ENCODE assay signal across 8 mouse cellular contexts in genomic region chr1:152767749-152768488, GRCm38 (mm10). TPM values are rescaled to one million over a fixed set of nuclear protein-coding genes. Genes with fewer than 3 reads are reported as not detected.
A peak's percentile ranks its signal among the peaks of the same experiment; 100 is the strongest.
DNase-seq lines count a peak whose midpoint lies in the region; ATAC-seq lines count a peak whose summit lies in the region.

No protein-coding gene starts in this region.

- peak; percentile 34; the same call in 1 of the 2 replicates for ATAC-seq in heart, embryonic 12.5 days (ENCODE audit: insufficient number of reproducible peaks, low FRiP score)
- ATAC-seq in kidney, embryonic 16.5 days (ENCODE audit: low FRiP score, low TSS enrichment) = no peak

- peaks cover 33% of the 10 kb centered on the region for H3K36me3 ChIP-seq in heart, embryonic 12.5 days
- peaks cover 22% of the 10 kb centered on the region for H3K36me3 ChIP-seq in kidney, embryonic 16.5 days (ENCODE audit: insufficient read depth, low read length)

- H3K27ac ChIP-seq in heart, embryonic 12.5 days (ENCODE audit: poor library complexity, severe bottlenecking) = no peak overlapping the region
- H3K27ac ChIP-seq in kidney, embryonic 16.5 days (ENCODE audit: low read length) = no peak overlapping the region

- peaks cover 11% of the 10 kb centered on the region; the same call in 1 of the 2 replicates for H3K27me3 ChIP-seq in heart, embryonic 12.5 days (replicated peaks)
- H3K27me3 ChIP-seq in kidney, embryonic 16.5 days (ENCODE audit: insufficient read depth, low read length) = peaks cover 9% of the 10 kb centered on the region

- H3K9me3 ChIP-seq in heart, embryonic 12.5 days (replicated peaks) = no peaks in the 10 kb centered on the region
- H3K9me3 ChIP-seq in kidney, embryonic 16.5 days (ENCODE audit: low read length) = no peaks in the 10 kb centered on the region

- H3K9ac ChIP-seq in heart, embryonic 12.5 days = no peak overlapping the region
- no peak overlapping the region for H3K9ac ChIP-seq in kidney, embryonic 16.5 days (replicated peaks; ENCODE audit: low read length)

- 8% methylated on average over 5 of the region's 5 CpGs for WGBS in heart, embryonic 12.5 days
- WGBS in kidney, embryonic 16.5 days = 6% methylated on average over 5 of the region's 5 CpGs

- peak; percentile 90 for DNase-seq in CD4-positive, CD25-positive, alpha-beta regulatory T cell, adult 2 months (ENCODE audit: low read depth, low spot score)
- peak; percentile 86 for DNase-seq in c-Kit-negative CD71-positive TER-119-positive erythroid progenitor cells, embryonic 14.5 days (ENCODE audit: low read depth, low spot score)
- peak; percentile 25 for DNase-seq in fat pad, adult 2 months (ENCODE audit: extremely low read depth, low read depth, low spot score)
- peak; percentile 89 for DNase-seq in liver
- DNase-seq in monocyte, adult 2 months (ENCODE audit: low read depth in 1 of 2, low spot score in 2 of 2) = peak; percentile 63 to 76
- peak; percentile 87 to 92 for DNase-seq in spleen, postnatal 4 days (ENCODE audit: low spot score in 2 of 2)

- peaks cover 7% of the 10 kb centered on the region for H3K4me1 ChIP-seq in heart, embryonic 12.5 days (replicated peaks)
- H3K4me1 ChIP-seq in kidney, embryonic 16.5 days (ENCODE audit: insufficient read depth, low read length) = peaks cover 12% of the 10 kb centered on the region; the same call in 1 of the 2 replicates

- no peak overlapping the region for H3K4me3 ChIP-seq in heart, embryonic 12.5 days
- H3K4me3 ChIP-seq in kidney, embryonic 16.5 days (ENCODE audit: low read length) = peak overlapping the region; percentile 14; the same call in 1 of the 2 replicates

- H3K4me2 ChIP-seq in heart, embryonic 12.5 days = peak overlapping the region; percentile 46
- peak overlapping the region; percentile 97 for H3K4me2 ChIP-seq in kidney, embryonic 16.5 days (replicated peaks; ENCODE audit: low read depth, low read length)

RNA-seq across cellular contexts. Expression of gene Arpc5, which starts 1.6 kb away (rescaled TPM):
- polyA plus RNA-seq in heart, embryonic 12.5 days (2016; fragmentation: Nextera tagmentation; extraction: Ambion mirVana) = 245 and 249 TPM in 2 replicates
- polyA plus RNA-seq in kidney, embryonic 16.5 days (2015; fragmentation: Nextera tagmentation; extraction: Ambion mirVana) = 239 and 252 TPM in 2 replicates

RNA-seq across cellular contexts. Expression of gene Rgl1, which starts 1.8 kb away (rescaled TPM):
- polyA plus RNA-seq in heart, embryonic 12.5 days (2016; fragmentation: Nextera tagmentation; extraction: Ambion mirVana) = 66.1 and 73.5 TPM in 2 replicates
- polyA plus RNA-seq in kidney, embryonic 16.5 days (2015; fragmentation: Nextera tagmentation; extraction: Ambion mirVana) = 58.6 and 62.0 TPM in 2 replicates

RNA-seq across cellular contexts. Expression of gene Apobec4, which starts 17.6 kb away (rescaled TPM):
- not detected in 2 replicates for polyA plus RNA-seq in heart, embryonic 12.5 days (2016; fragmentation: Nextera tagmentation; extraction: Ambion mirVana)
- polyA plus RNA-seq in kidney, embryonic 16.5 days (2015; fragmentation: Nextera tagmentation; extraction: Ambion mirVana) = not detected in 2 replicates

RNA-seq across cellular contexts. Expression of gene Ncf2, which starts 32.1 kb away (rescaled TPM):
- polyA plus RNA-seq in heart, embryonic 12.5 days (2016; fragmentation: Nextera tagmentation; extraction: Ambion mirVana) = 3.4 and 4.4 TPM in 2 replicates
- polyA plus RNA-seq in kidney, embryonic 16.5 days (2015; fragmentation: Nextera tagmentation; extraction: Ambion mirVana) = 6.7 and 7.8 TPM in 2 replicates

Comparison
In these comparisons a context has a peak if more than half of its experiments do, and no peak if none do; other contexts are left out.
1. DNase-seq: peak in every context shown above with its lines; median percentile 90 in CD4-positive, CD25-positive, alpha-beta regulatory T cell, adult 2 months; 90 in spleen, postnatal 4 days; 89 in liver; 86 in c-Kit-negative CD71-positive TER-119-positive erythroid progenitor cells, embryonic 14.5 days; 70 in monocyte, adult 2 months; 25 in fat pad, adult 2 months.